Mouse (Mus musculus) brain, embryonic 18.5 days (tissue): ENCODE measurements at regions not wholly inside any gene's neighbourhood (a gene's known extent, or its start where the extent isn't known, plus 50 kb on each side); places are given as distances from the start of the nearest gene placed in this dataset.

Experiments used
- DNase-seq: peaks from one replicate; pipeline ENCODE4 v3.0.0-alpha.2; 2012; ENCODE audit warnings: low read depth, low spot score

- no peak for DNase-seq
Observed at GRCm38 (mm10) chr15:96772701-96773100, 73.2 kb upstream of the Slc38a2 start.

DNA sequence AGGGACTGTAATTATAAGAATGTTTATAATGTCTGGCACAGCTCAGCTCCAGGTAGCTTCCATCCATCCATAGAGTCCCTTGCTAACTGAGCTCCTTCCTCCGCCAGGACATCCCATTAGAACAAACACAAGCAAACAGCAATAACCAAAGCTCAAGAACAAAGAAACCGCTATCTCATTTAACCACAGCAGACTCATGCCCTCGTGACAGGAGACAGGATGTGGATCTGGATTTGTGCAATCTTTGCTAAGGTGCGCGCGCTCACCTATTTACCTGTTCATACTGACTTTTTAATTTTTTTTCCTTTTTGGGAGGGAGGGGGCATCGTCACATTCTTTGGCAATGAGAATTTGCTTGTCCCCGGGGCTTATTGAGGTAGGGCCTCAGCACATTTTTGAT is 71.3 kb upstream of the Slc38a2 start:
- DNase-seq: no peak

DNA sequence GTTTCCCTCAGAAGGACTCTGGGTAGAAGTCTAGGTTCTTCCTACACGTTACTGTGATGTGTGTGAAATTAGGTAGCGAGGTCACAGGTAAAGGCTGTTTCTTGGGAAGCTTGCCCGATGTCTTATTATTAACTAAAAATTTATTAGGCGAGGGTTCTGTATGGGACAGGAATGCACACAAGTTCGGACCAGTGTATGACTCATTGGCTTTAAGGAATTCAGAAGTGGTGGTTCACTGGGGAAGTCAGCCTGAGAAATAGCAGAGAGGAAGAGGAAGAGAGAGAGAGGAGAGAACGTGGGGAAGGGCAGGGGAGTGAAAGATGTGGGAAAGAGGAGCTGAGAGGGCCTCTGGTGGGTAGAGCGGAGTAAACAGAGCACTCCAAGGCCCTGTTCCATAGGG is 70.8 kb upstream of the Slc38a2 start:
- DNase-seq: no peak

DNA sequence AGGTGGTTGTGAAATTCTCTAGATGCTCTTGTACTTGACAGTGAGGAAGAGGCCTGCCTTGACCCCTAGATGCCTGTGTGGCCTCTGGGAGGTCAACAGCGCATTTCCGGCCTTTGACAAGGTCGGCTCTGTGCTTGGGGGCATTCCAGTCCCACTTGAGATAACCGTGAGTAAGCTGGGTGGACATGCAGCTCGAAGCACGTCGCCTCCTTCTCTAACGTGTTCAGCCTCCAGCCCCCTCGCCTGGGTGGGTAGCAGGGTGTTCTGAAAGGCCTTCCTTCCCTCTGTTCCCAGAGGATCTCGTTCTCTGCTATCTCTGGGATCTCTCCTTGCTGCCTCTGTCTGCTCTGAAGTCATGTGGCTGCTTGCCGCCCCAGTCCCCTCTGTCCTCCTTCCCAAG is 70.2 kb upstream of the Slc38a2 start:
- no peak for DNase-seq

DNA sequence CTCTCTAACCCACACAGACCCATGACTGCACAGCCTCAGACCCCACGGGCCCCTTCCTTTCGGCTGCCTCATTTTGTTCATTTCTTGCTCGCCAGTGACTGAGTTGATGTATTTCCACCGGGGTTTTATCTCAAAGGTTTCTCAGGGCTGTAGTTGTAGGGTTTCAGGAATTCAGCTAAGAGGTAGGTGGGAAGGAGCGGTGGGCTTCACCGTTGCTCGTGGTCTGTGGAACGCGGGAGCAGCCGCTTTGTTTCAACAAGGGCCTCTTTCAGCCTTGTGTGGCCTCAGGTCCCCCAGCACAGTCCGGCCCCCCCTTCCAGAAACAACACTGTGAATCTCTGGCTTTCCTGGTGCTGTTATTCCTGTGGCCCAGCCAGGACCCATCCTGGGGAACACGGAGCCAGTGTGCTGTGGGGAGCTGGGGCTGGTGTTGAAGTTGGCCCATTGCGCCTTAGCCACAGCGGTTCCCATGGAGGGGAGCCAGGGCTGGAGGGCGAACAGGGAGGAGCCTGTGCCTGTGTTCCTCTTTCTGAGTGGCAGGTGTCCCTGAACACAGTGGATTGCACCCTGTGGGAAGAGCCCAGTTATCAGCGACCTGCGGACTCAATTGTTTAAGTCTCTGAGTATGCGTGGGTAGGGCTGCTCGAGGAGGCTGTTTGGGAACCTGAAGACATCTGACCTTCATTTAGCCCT is 68.9 kb upstream of the Slc38a2 start:
- DNase-seq: no peak

GRCm38 (mm10) chr15:96767188-96767587 is 67.7 kb upstream of the Slc38a2 start:
- no peak for DNase-seq

- DNase-seq: no peak
Observed at GRCm38 (mm10) chr15:96766238-96766637, 66.7 kb upstream of the Slc38a2 start.

DNA sequence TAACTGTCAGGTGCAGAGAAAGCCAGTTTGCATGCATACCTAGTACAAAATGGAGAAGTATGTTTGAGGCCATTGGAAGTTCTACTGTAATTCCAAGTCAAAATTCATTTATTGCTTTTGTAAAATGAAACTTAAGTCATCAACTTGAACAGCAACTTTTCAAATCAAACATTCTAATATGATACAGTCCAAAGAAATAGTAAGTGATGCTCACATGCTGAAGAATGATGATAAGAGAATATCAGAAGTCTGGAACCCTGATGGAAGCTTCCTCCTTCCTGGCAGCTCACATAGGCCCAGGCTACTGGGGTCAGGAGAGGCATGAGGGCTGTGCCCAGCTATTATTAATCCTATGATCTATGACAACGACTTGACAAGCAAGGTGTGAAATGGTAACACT is 64.1 kb upstream of the Slc38a2 start:
- DNase-seq: no peak

- no peak for DNase-seq
Observed at GRCm38 (mm10) chr15:96759078-96759995, 59.8 kb upstream of the Slc38a2 start.

GRCm38 (mm10) chr15:96757446-96758198 is 58.1 kb upstream of the Slc38a2 start:
- DNase-seq: no peak

DNA sequence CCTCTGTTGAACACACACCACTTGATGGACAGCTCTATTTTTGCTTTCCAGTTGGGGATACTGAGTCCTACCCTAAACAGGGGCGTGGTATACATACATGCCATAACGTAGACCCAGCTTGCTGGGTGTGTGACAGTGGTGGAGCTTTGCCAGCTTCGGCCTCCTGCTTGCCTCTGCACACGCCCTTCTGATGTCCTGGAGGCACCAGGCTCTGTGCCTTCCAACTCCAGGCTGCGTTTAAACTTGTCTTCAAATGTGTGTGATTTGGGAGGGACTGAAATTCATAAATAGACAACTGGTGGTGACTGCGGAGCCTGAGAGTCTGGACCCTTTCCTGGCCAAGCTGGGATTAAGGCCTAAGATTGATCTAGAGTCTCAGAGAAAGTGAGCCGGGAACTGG is 56.9 kb upstream of the Slc38a2 start:
- no peak for DNase-seq

DNA sequence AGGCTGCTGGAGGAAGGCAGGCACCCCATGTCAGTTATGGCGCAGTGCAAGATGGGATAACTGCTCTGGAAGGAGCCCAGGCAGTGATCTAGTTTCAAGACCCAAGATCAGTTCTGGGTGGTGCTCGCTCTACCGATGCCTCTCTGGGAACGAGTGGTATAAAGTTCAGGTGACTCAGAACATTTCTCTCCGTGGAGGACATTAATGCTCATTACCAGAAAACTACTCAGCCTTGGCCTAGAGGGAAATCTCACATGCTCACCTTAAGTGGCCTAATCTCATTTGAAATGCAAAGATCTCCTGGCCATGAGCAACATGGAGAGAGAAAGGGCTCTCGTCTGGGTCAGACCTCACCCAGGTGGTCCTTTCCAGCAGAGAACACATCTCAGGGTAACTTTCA is 56.4 kb upstream of the Slc38a2 start:
- no peak for DNase-seq

GRCm38 (mm10) chr15:96755322-96755942 is 55.9 kb upstream of the Slc38a2 start:
- no peak for DNase-seq

GRCm38 (mm10) chr15:96754079-96754478 is 54.5 kb upstream of the Slc38a2 start:
- DNase-seq: no peak

GRCm38 (mm10) chr15:96752719-96753118 is 53.2 kb upstream of the Slc38a2 start:
- no peak for DNase-seq

DNA sequence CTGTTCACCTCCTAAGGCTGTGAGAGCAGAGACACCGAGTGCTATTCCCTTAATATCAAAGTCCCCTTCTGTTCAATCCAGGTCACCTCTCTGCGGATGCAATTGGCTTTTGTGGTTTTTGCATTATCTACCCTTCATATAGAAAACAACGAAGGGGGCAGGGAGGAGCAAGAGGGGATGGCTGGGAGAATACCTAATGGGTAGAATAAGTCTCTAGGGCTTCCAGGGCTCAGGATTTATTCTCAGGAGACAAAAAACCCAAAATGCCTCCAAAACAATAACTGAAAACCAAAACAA is 52.5 kb upstream of the Slc38a2 start:
- DNase-seq: no peak

- no peak for DNase-seq
Observed at GRCm38 (mm10) chr15:96751243-96752061, 51.9 kb upstream of the Slc38a2 start.

DNA sequence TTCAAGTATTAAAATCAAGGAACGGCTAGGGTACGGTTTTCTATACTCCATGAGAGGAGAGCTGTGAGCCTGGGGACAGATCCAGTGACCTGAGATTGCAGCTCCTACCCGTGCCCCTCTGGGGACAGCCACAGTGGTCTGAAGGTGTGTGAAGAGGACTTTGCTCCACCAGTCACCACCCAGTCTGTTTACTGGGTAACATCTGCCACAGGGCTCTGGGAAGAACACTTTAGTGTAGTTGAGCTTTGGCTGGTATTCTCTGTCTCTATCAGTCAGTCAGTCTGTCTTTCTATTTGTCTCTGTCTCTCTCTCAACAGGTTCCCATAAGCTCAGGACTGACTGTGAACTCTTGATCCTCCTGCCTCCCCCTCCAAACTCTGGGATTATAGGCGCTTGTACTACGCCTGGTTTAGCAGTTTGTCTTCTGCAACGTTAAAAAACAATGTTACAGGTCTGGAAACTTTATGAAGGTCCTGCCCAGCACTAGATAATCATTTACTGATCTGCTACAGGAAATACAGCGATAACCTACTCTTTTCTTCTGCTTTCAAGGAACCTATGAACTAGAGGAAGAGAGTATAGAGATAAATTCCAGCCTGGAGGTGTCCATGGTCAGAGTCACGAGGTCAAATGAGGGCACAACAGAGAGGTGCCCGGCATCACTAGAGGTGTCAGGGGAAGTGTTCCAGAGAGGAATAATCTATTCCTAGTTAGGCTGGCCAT is 50.2 kb upstream of the Slc38a2 start:
- no peak for DNase-seq
